Mouse (Mus musculus): ENCODE measurements around the gene Ccdc73. TPM values are rescaled to one million over a fixed set of nuclear protein-coding genes. Genes with fewer than 3 reads are reported as not detected.
A peak's percentile ranks its signal among the peaks of the same experiment; 100 is the strongest.
"Not testable (repeated sequence)": the region's sequence is repeated elsewhere in the genome, so short reads cannot be mapped to it uniquely, and the experiment has no call there.

The Ccdc73 gene
- total RNA-seq (2021), result not detected
- long read RNA-seq, experiment 1, partial matches to known transcripts, result 0 of 5 reads
- long read RNA-seq, experiment 1, other reads (novel, unspliced or antisense), result 5 of 5 reads
- long read RNA-seq, experiment 2, partial matches to known transcripts, result 0 of 3 reads
- long read RNA-seq, experiment 2, other reads (novel, unspliced or antisense), result 2 of 3 reads

GRCm38 (mm10) chr2:104867282-104867855, at the start of gene Ccdc73:
Ccdc73 (plus strand) TSS chr2:104867805.
- intact Hi-C loops (cut with DNase I), result no loop called here
- DNase-seq (ENCODE audit: low spot score in 2 of 2), result no peak

GRCm38 (mm10) chr2:104818763-104819162, 48.8 kb upstream of the Ccdc73 start:
- intact Hi-C loops (cut with DNase I); DNase-seq (ENCODE audit: low spot score in 2 of 2): not testable (repeated sequence)

- DNase-seq (ENCODE audit: low spot score in 2 of 2), result no peak
- intact Hi-C loops (cut with DNase I), result no loop called here
Observed at GRCm38 (mm10) chr2:104826191-104826590, 41.4 kb upstream of the Ccdc73 start.

GRCm38 (mm10) chr2:104832486-104832885, 35.1 kb upstream of the Ccdc73 start:
- intact Hi-C loops (cut with DNase I), result no loop called here
- no peak for DNase-seq (ENCODE audit: low spot score in 2 of 2)

GRCm38 (mm10) chr2:104840974-104841373, 26.6 kb upstream of the Ccdc73 start:
- intact Hi-C loops (cut with DNase I), result no loop called here
- no peak for DNase-seq (ENCODE audit: low spot score in 2 of 2)

GRCm38 (mm10) chr2:104841736-104842135, 25.9 kb upstream of the Ccdc73 start:
- intact Hi-C loops (cut with DNase I), result no loop called here

GRCm38 (mm10) chr2:104842559-104842958, 25.0 kb upstream of the Ccdc73 start:
- no peak for DNase-seq (ENCODE audit: low spot score in 2 of 2)
- intact Hi-C loops (cut with DNase I), result no loop called here

More at GRCm38 (mm10) chr2:104841736-104842135, 25.9 kb upstream of the Ccdc73 start:
- no peak for DNase-seq (ENCODE audit: low spot score in 2 of 2)

- DNase-seq (ENCODE audit: low spot score in 2 of 2), result no peak
- intact Hi-C loops (cut with DNase I), result no loop called here
Observed at GRCm38 (mm10) chr2:104846638-104847414, 20.8 kb upstream of the Ccdc73 start.

- no peak for DNase-seq (ENCODE audit: low spot score in 2 of 2)
- intact Hi-C loops (cut with DNase I), result no loop called here
Observed at GRCm38 (mm10) chr2:104847645-104848044, 20.0 kb upstream of the Ccdc73 start.

- DNase-seq (ENCODE audit: low spot score in 2 of 2), result no peak
- intact Hi-C loops (cut with DNase I), result no loop called here
Observed at GRCm38 (mm10) chr2:104848235-104849161, 19.1 kb upstream of the Ccdc73 start.

- peak; percentile 21 to 37 for DNase-seq (ENCODE audit: low spot score in 2 of 2)
- intact Hi-C loops (cut with DNase I), result no loop called here
Observed at GRCm38 (mm10) chr2:104849276-104849990, 18.2 kb upstream of the Ccdc73 start, which contains the start of gene Prrg4. Prrg4 (minus strand) TSS chr2:104849876.

GRCm38 (mm10) chr2:104849991-104850359, 17.6 kb upstream of the Ccdc73 start:
- intact Hi-C loops (cut with DNase I), result no loop called here
- DNase-seq (ENCODE audit: low spot score in 2 of 2), result no peak

GRCm38 (mm10) chr2:104851686-104852085, 15.9 kb upstream of the Ccdc73 start:
- intact Hi-C loops (cut with DNase I), result no loop called here
- no peak for DNase-seq (ENCODE audit: low spot score in 2 of 2)

- intact Hi-C loops (cut with DNase I), result no loop called here
Observed at GRCm38 (mm10) chr2:104852546-104852945, 15.1 kb upstream of the Ccdc73 start.

GRCm38 (mm10) chr2:104854836-104855235, 12.8 kb upstream of the Ccdc73 start:
- intact Hi-C loops (cut with DNase I), result no loop called here
- no peak for DNase-seq (ENCODE audit: low spot score in 2 of 2)

More at GRCm38 (mm10) chr2:104852546-104852945, 15.1 kb upstream of the Ccdc73 start:
- no peak for DNase-seq (ENCODE audit: low spot score in 2 of 2)

GRCm38 (mm10) chr2:104855732-104856131, 11.9 kb upstream of the Ccdc73 start:
- DNase-seq (ENCODE audit: low spot score in 2 of 2), result no peak
- intact Hi-C loops (cut with DNase I), result no loop called here

GRCm38 (mm10) chr2:104856218-104856617, 11.4 kb upstream of the Ccdc73 start:
- DNase-seq (ENCODE audit: low spot score in 2 of 2), result no peak
- intact Hi-C loops (cut with DNase I), result no loop called here

- DNase-seq (ENCODE audit: low spot score in 2 of 2); intact Hi-C loops (cut with DNase I): not testable (repeated sequence)
Observed at GRCm38 (mm10) chr2:104858083-104858482, 9.5 kb upstream of the Ccdc73 start.

GRCm38 (mm10) chr2:104859060-104859459, 8.5 kb upstream of the Ccdc73 start:
- intact Hi-C loops (cut with DNase I), result no loop called here
- no peak for DNase-seq (ENCODE audit: low spot score in 2 of 2)

Data from left cerebral cortex, postnatal 14 days (tissue).